19 mouse cellular contexts compared by ENCODE assay signal in genomic region chr2:101935006-101935405, GRCm38 (mm10).
"Had no signal": no experiment of that assay in that cellular context is flagged by ENCODE, and none has a peak within 500 bp of the region (broad histone marks: within the 10 kb centered on the region; RNA-seq: fewer than 3 reads in every experiment).

No protein-coding gene starts in this region.

- H3K36me3 ChIP-seq: lung, embryonic 15.5 days; midbrain, embryonic 10.5 days; midbrain, embryonic 12.5 days; neural tube, embryonic 13.5 days; neural tube, embryonic 15.5 days had no signal

- ATAC-seq: lung, postnatal 0 days; midbrain, embryonic 16.5 days had no signal

- H3K4me3 ChIP-seq: lung, embryonic 15.5 days; midbrain, embryonic 10.5 days; midbrain, embryonic 12.5 days; myocyte; neural tube, embryonic 13.5 days; neural tube, embryonic 15.5 days had no signal

- H3K9ac ChIP-seq: lung, embryonic 15.5 days; midbrain, embryonic 12.5 days; neural tube, embryonic 13.5 days; neural tube, embryonic 15.5 days had no signal

- H3K4me2 ChIP-seq: lung, embryonic 15.5 days; midbrain, embryonic 12.5 days; neural tube, embryonic 13.5 days; neural tube, embryonic 15.5 days had no signal

- H3K9me3 ChIP-seq: lung, embryonic 15.5 days; midbrain, embryonic 12.5 days; neural tube, embryonic 13.5 days; neural tube, embryonic 15.5 days had no signal

- H3K27ac ChIP-seq: lung, embryonic 15.5 days; midbrain, embryonic 10.5 days; midbrain, embryonic 12.5 days; neural tube, embryonic 13.5 days; neural tube, embryonic 15.5 days had no signal

- DNase-seq: lung, adult 18-20 months; lung, postnatal 4 days; midbrain, embryonic 14.5 days; retina, postnatal 1 day; right cerebral cortex, adult 18-20 months; right cerebral cortex, postnatal 25 days; right cerebral cortex, postnatal 4 days; spleen, adult 18-20 months; thymus, adult 18-20 months; thymus, postnatal 14 days; thymus, postnatal 36 days had no signal

- H3K4me1 ChIP-seq: lung, embryonic 15.5 days; midbrain, embryonic 10.5 days; midbrain, embryonic 12.5 days had no signal

- H3K27me3 ChIP-seq: lung, embryonic 15.5 days; midbrain, embryonic 12.5 days; neural tube, embryonic 13.5 days; neural tube, embryonic 15.5 days had no signal
